Mouse (Mus musculus) hindbrain, embryonic 10.5 days (tissue): ENCODE measurements at regions not wholly inside any gene's neighbourhood (a gene's known extent, or its start where the extent isn't known, plus 50 kb on each side); places are given as distances from the start of the nearest gene placed in this dataset.
"Not testable (repeated sequence)": the region's sequence is repeated elsewhere in the genome, so short reads cannot be mapped to it uniquely, and the experiment has no call there.

Source experiments
- DNase-seq: peaks from one replicate; pipeline ENCODE4 v3.0.0-alpha.2; 2017; ENCODE audit warnings: low spot score
- H3K27ac ChIP-seq: fragments of 300-500 bp; sonication (generic); 2 replicates; pipeline ENCODE4 v1.5.1; 2016; ENCODE audit warnings: mild to moderate bottlenecking, moderate library complexity
- H3K27me3 ChIP-seq: fragments of 300-500 bp; sonication (generic); 2 replicates; pipeline ENCODE4 v1.6.1; 2016; ENCODE audit warnings: mild to moderate bottlenecking; ENCODE audit not compliant: poor library complexity, insufficient read depth, severe bottlenecking
- H3K36me3 ChIP-seq: fragments of 300-500 bp; sonication (generic); 2 replicates; pipeline ENCODE4 v1.6.1; 2016; ENCODE audit warnings: mild to moderate bottlenecking, moderate library complexity
- H3K4me1 ChIP-seq: fragments of 300-500 bp; sonication (generic); replicated peaks from 2 replicates; pipeline ENCODE4 v1.6.1; 2016; ENCODE audit warnings: mild to moderate bottlenecking
- H3K4me3 ChIP-seq: fragments of 300-500 bp; sonication (generic); 2 replicates; pipeline ENCODE4 v1.5.1; 2016; ENCODE audit warnings: mild to moderate bottlenecking, moderate library complexity
- H3K9me3 ChIP-seq: fragments of 300-500 bp; sonication (generic); 2 replicates; pipeline ENCODE4 v1.6.1; 2016; ENCODE audit warnings: mild to moderate bottlenecking, moderate library complexity
- WGBS: fragments of 180-500 bp; shearing (Covaris S2); methylation state at CpG from one replicate; pipeline ENCODE4 v1.1.7; 2016; 5-methylcytosine and 5-hydroxymethylcytosine counted together

GRCm38 (mm10) chr13:4858341-4858740 is 249.4 kb upstream of the Akr1e1 start:
- H3K9me3 ChIP-seq = no peaks in the 10 kb centered on the region
- WGBS = 64% methylated on average over 1 of the region's 1 CpGs

DNA sequence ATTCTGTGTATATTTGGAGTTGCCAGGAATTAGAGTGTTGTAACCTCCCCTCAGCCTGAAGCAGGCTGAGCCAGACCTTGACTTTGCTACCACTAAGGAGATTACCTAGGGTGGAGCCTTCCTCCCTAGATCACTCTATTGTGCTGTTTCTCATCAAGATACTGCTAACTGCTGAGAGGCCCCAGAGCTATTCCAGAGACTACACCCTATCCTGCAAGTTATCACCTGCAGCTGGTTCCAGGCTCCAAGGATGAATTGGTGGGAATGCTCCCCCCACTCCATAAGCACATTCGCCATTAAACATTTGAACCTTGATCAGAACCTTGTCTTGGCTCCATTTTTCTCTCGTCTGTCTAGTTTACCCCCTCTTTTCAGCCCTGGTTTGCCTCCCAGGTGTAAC is 230.5 kb upstream of the Akr1e1 start:
- WGBS = 91% methylated on average over 2 of the region's 2 CpGs
- H3K4me1 ChIP-seq, H3K27ac ChIP-seq, H3K36me3 ChIP-seq, H3K9me3 ChIP-seq, H3K27me3 ChIP-seq, DNase-seq, H3K4me3 ChIP-seq: not testable (repeated sequence)

More at GRCm38 (mm10) chr13:4858341-4858740, 249.4 kb upstream of the Akr1e1 start:
- Histone ChIP-seq H3K27ac (no peak overlapping the region), H3K4me1 (no peaks in the 10 kb centered on the region), H3K36me3 (no peaks in the 10 kb centered on the region), H3K27me3 (no peaks in the 10 kb centered on the region), H3K4me3 (no peak overlapping the region)
- no peak for DNase-seq

DNA sequence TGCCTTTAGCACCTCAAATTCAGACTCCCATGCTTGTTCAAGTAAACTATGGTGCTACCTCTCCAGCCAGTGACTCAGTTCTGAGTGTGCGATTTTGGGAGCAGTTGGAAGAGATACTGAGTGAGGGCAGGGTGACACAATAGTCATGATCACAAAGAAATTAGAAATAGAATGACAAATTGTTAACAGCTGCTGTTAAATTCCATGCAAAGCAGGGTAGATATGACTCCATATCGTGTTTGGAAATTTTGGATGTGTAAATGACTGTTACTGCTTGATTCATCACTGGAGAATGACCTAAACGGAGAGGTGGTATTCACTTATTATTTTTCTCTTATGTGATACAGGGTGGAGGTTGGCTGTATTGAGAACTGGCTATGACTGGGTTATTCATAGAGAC is 217.8 kb upstream of the Akr1e1 start:
- Histone ChIP-seq H3K4me1 (no peaks in the 10 kb centered on the region), H3K27ac (no peak overlapping the region), H3K9me3 (0 out of 2 replicates have a peak, but pooled peaks cover 3% of the 10 kb centered on the region), H3K4me3 (no peak overlapping the region), H3K36me3 (no peaks in the 10 kb centered on the region), H3K27me3 (no peaks in the 10 kb centered on the region)
- DNase-seq = no peak
- WGBS = 89% methylated on average over 3 of the region's 3 CpGs

DNA sequence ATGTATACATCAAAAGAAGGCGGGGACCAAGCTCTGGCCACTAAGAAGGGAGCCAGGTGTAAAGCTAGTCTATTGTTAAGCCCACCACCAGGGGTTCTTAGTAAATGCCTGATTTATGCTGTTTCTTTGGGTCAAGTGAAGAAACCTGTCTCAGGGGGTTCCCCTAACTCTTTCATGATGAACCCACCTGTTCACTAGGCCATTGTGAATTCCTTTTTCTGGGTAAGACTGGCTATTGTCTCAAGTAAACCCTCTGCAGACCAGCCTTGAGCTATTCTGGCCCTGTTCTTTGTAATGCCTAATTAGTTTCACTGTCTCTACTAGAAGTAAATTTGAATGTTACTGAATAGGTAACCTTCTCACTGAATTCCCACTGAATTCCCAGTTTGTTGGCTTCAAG is 216.8 kb upstream of the Akr1e1 start:
- not testable (repeated sequence) for H3K4me3 ChIP-seq, H3K4me1 ChIP-seq, H3K36me3 ChIP-seq, H3K9me3 ChIP-seq, H3K27ac ChIP-seq, H3K27me3 ChIP-seq, DNase-seq
- 91% methylated on average over 1 of the region's 1 CpGs for WGBS

GRCm38 (mm10) chr13:4806876-4807275 is 197.9 kb upstream of the Akr1e1 start:
- Histone ChIP-seq H3K4me1 (no peaks in the 10 kb centered on the region), H3K27ac (no peak overlapping the region), H3K9me3 (no peaks in the 10 kb centered on the region), H3K27me3 (no peaks in the 10 kb centered on the region), H3K4me3 (no peak overlapping the region), H3K36me3 (no peaks in the 10 kb centered on the region)
- DNase-seq = no peak
- 91% methylated on average over 2 of the region's 2 CpGs for WGBS

- Histone ChIP-seq H3K27ac (no peak overlapping the region), H3K27me3 (no peaks in the 10 kb centered on the region), H3K36me3 (no peaks in the 10 kb centered on the region), H3K4me3 (no peak overlapping the region), H3K4me1 (no peaks in the 10 kb centered on the region), H3K9me3 (peaks cover 15% of the 10 kb centered on the region)
- WGBS = 93% methylated on average over 14 of the region's 14 CpGs
- DNase-seq = no peak
These were observed 191.7 kb upstream of the Akr1e1 start for GRCm38 (mm10) chr13:4800666-4801065.

- Histone ChIP-seq H3K27me3 (no peaks in the 10 kb centered on the region), H3K36me3 (no peaks in the 10 kb centered on the region), H3K4me3 (no peak overlapping the region), H3K9me3 (no peaks in the 10 kb centered on the region), H3K27ac (no peak overlapping the region), H3K4me1 (no peaks in the 10 kb centered on the region)
- 82% methylated on average over 2 of the region's 2 CpGs for WGBS
- DNase-seq = no peak
These were observed 182.2 kb upstream of the Akr1e1 start for GRCm38 (mm10) chr13:4791139-4791538.

- Histone ChIP-seq H3K27ac (no peak overlapping the region), H3K9me3 (no peaks in the 10 kb centered on the region), H3K36me3 (no peaks in the 10 kb centered on the region), H3K27me3 (no peaks in the 10 kb centered on the region), H3K4me1 (no peaks in the 10 kb centered on the region), H3K4me3 (no peak overlapping the region)
- DNase-seq = no peak
- WGBS = 80% methylated on average over 2 of the region's 2 CpGs
These were observed 181.4 kb upstream of the Akr1e1 start for GRCm38 (mm10) chr13:4790414-4790813.

DNA sequence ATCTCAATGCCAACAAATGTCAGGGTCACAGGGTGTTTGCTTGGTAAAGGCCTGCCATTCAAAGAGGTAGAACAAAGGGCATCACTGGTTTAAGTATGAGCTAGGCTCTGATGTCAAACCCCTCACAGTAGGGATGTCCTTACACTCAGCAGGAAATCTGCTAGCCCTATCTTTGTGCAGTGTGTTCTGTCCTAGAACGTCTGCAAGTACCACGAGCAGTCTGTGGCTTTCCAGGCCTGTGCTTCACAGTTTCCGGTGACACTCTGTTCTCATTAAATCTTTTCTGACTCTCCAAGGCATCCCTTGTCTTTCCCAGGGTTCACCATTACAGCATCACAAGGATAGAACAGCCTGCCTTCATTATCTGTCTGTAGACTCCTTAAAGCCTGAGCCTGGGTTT is 174.3 kb upstream of the Akr1e1 start:
- no peak overlapping the region for H3K4me3 ChIP-seq
- no peaks in the 10 kb centered on the region for H3K4me1 ChIP-seq
- 33% methylated on average over 3 of the region's 3 CpGs for WGBS
- H3K9me3 ChIP-seq = no peaks in the 10 kb centered on the region
- no peaks in the 10 kb centered on the region for H3K36me3 ChIP-seq
- no peak for DNase-seq
- H3K27ac ChIP-seq = no peak overlapping the region
- no peaks in the 10 kb centered on the region for H3K27me3 ChIP-seq

- not testable (repeated sequence) for H3K36me3 ChIP-seq, H3K4me1 ChIP-seq, H3K27ac ChIP-seq, H3K27me3 ChIP-seq, H3K9me3 ChIP-seq, DNase-seq, H3K4me3 ChIP-seq
- WGBS = 84% methylated on average over 3 of the region's 3 CpGs
These were observed 169.4 kb upstream of the Akr1e1 start for GRCm38 (mm10) chr13:4778264-4778823.

DNA sequence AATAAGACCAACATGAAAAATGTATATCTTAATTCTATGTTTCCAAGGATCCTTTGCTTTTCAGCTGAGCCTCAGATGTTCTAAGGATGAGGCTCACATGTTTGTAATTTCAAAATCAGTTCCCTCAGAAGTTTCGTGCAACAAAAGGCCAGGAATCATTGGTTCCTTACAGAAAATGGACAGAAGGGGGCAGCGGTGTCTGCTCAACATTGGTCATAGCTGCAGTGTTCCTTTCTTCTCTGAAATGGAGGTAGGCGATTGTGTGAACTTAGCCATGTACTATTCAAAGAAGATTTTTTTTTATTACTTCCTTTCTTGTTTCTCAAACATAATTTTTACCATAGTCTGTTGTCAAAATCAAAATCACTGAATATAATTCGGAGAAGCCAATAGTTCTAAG is 167.9 kb upstream of the Akr1e1 start:
- DNase-seq = peak; percentile 23
- H3K9me3 ChIP-seq = no peaks in the 10 kb centered on the region

GRCm38 (mm10) chr13:4772324-4772723 is 163.3 kb upstream of the Akr1e1 start:
- no peaks in the 10 kb centered on the region for H3K9me3 ChIP-seq
- no peaks in the 10 kb centered on the region for H3K27me3 ChIP-seq
- 89% methylated on average over 2 of the region's 2 CpGs for WGBS
- no peak overlapping the region for H3K4me3 ChIP-seq
- no peaks in the 10 kb centered on the region for H3K36me3 ChIP-seq
- H3K4me1 ChIP-seq = 0 out of 2 replicates have a peak, but pooled peaks cover 7% of the 10 kb centered on the region
- H3K27ac ChIP-seq = no peak overlapping the region
- DNase-seq = no peak

More for the DNA sequence above, 167.9 kb upstream of the Akr1e1 start:
- no peaks in the 10 kb centered on the region for H3K36me3 ChIP-seq
- H3K27ac ChIP-seq = no peak overlapping the region
- H3K4me3 ChIP-seq = no peak overlapping the region
- H3K27me3 ChIP-seq = no peaks in the 10 kb centered on the region
- H3K4me1 ChIP-seq = no peaks in the 10 kb centered on the region
- 42% methylated on average over 4 of the region's 4 CpGs for WGBS

DNA sequence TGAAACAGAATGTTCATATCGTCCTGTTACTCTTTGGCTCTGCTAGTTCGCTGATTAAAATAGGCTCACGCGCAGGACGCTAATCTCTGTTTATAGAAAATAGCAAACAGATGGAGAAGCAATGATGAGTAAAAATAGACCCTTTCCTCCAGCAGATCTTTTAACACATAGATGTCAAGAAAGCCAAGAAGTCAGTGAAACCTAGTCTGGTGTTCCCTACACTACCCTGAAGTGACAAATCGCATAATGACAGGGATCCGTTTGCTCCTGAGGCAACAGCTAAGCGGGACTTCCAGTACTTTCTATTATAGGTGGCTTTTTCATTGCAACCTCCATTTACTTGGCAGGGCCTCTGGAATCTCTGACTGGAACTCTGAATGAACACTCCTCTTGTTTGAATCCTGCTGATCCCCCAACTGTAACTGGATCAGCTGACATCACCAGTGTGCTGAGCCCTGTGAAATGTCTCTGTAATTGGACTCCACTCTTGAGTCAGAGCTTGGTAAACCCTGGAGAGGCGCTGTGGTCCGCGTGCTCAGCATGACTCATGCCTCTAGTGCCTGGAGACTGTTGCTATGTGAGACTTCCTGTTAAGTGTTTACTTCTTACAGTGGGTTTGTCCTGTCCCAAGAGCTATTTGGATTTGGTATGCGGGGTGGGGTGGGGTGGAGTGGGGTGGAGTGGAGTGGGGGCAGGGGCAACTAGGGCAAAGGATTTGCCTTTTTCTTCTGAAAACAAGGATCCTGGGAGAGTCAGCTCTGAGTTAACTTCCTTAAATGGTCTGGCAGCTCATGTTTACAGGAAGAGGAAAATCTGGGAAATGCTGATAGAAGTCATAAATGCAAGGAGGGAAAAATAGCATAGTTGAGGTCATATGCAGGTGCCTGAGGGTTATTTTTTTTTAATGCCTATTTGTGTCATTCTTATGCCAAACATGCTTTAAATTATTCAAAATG is 162.4 kb upstream of the Akr1e1 start:
- peak; percentile 66 for DNase-seq
- Histone ChIP-seq H3K27ac (no peak overlapping the region), H3K4me3 (no peak overlapping the region), H3K4me1 (0 out of 2 replicates have a peak, but pooled peaks cover 7% of the 10 kb centered on the region), H3K36me3 (no peaks in the 10 kb centered on the region), H3K27me3 (no peaks in the 10 kb centered on the region), H3K9me3 (no peaks in the 10 kb centered on the region)
- 49% methylated on average over 12 of the region's 12 CpGs for WGBS
